Mouse (Mus musculus): ENCODE results near the gene Col1a1. TPM values are rescaled to one million over a fixed set of nuclear protein-coding genes. Genes with fewer than 3 reads are reported as not detected.

Col1a1 gene
- polyA plus RNA-seq (2017; shearing (Covaris generic)): 0.44 TPM

GRCm38 (mm10) chr11:94936045-94936444, at the start of gene Col1a1:
Gene Col1a1, plus strand, starts transcription at chr11:94936224.

DNA sequence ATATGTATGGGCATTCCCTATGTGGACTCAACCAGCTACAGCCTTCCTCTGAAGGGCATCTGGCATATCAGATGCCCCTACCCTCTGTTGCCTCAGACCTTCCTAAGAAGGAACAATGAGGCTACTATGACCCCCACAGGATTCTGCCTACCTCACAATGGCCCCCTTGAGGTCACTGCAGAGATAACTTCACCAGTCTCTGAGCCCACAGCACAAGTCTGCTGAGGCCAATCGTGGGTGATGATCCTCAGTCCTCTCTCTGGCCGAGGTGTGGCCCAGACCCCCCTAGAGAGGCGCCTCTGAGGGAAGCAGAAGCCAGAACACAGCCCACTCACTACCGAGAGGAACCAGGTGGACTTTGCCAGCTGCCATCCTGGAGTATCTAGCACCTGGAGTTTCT, 31.4 kb downstream of the Col1a1 start, which contains the start of gene Hils1:
Hils1 (plus strand) TSS at position 175 of the 400 bp plus-strand sequence.

GRCm38 (mm10) chr11:94976199-94976598, 40.2 kb downstream of the Col1a1 start, which contains the start of gene Sgca:
Gene Sgca, minus strand, starts transcription at chr11:94976327.

GRCm38 (mm10) chr11:94990749-94991577, 54.9 kb downstream of the Col1a1 start, which contains the start of gene Ppp1r9b:
Gene Ppp1r9b, plus strand, starts transcription at chr11:94991035.

Other genes starting within 250 kb of the Col1a1 start
- gene Gm11541, start 231.7 kb upstream of the Col1a1 start, polyA plus RNA-seq (2017; shearing (Covaris generic)): not detected
- not detected for gene Cdc34b, start 194.4 kb upstream of the Col1a1 start, polyA plus RNA-seq (2017; shearing (Covaris generic))
- not detected for gene Tmem92, start 153.5 kb upstream of the Col1a1 start, polyA plus RNA-seq (2017; shearing (Covaris generic))
- not detected for gene Hils1, start 31.4 kb downstream of the Col1a1 start, polyA plus RNA-seq (2017; shearing (Covaris generic))
- not detected for gene Sgca, start 40.1 kb downstream of the Col1a1 start, polyA plus RNA-seq (2017; shearing (Covaris generic))
- gene Ppp1r9b, start 54.8 kb downstream of the Col1a1 start, polyA plus RNA-seq (2017; shearing (Covaris generic)): 8.0 TPM
- not detected for gene Samd14, start 73.7 kb downstream of the Col1a1 start, polyA plus RNA-seq (2017; shearing (Covaris generic))
- 8.8 TPM for gene Pdk2, start 105.1 kb downstream of the Col1a1 start, polyA plus RNA-seq (2017; shearing (Covaris generic))
- 4.2 TPM for gene Itga3, start 140.6 kb downstream of the Col1a1 start, polyA plus RNA-seq (2017; shearing (Covaris generic))
- not detected for gene Dlx3, start 183.9 kb downstream of the Col1a1 start, polyA plus RNA-seq (2017; shearing (Covaris generic))
- not detected for gene Dlx4, start 210.0 kb downstream of the Col1a1 start, polyA plus RNA-seq (2017; shearing (Covaris generic))

All from effector memory CD4-positive, alpha-beta T cell, adult 7 months (primary cell).